Mouse (Mus musculus) brain, embryonic 14.5 days (tissue): ENCODE measurements around the gene 9430007A20Rik. TPM values are rescaled to one million over a fixed set of nuclear protein-coding genes. Genes with fewer than 3 reads are reported as not detected.
"Not testable (repeated sequence)": the region's sequence is repeated elsewhere in the genome, so short reads cannot be mapped to it uniquely, and the experiment has no call there.

Source experiments
- DNase-seq: peaks from one replicate; pipeline ENCODE4 v3.0.0-alpha.2; 2011; ENCODE audit warnings: low read depth
- CTCF ChIP-seq: fragments of 200-500 bp; IDR thresholded peaks from 2 replicates; pipeline ENCODE4 v1.5.1; 2012; ENCODE audit warnings: inconsistent platforms, mild to moderate bottlenecking, moderate library complexity, borderline replicate concordance; ENCODE audit not compliant: insufficient read depth, insufficient read length; ENCODE audit errors: extremely low read depth
- POLR2A ChIP-seq: fragments of 200-500 bp; IDR thresholded peaks from 2 replicates; pipeline ENCODE4 v1.6.1; 2012; ENCODE audit warnings: mild to moderate bottlenecking, inconsistent platforms, borderline replicate concordance; ENCODE audit not compliant: poor library complexity, insufficient read depth, insufficient read length, severe bottlenecking; ENCODE audit errors: extremely low read depth
- polyA plus RNA-seq: library from polyadenylated mRNA; depleted of rRNA; stranded (reverse); fragments of >200 nt; gene quantifications from 2 replicates; pipeline ENCODE4 v1.2.3, GENCODE M21; 2012; rRNA removed

9430007A20Rik gene
- polyA plus RNA-seq = not detected in 2 replicates

GRCm38 (mm10) chr4:144519522-144519921 is at the start of gene 9430007A20Rik:
Gene 9430007A20Rik, plus strand, starts transcription at chr4:144519822.
- no peak for DNase-seq
- TF ChIP-seq POLR2A (no peak), CTCF (no peak)

- TF ChIP-seq CTCF (no peak), POLR2A (no peak)
- no peak for DNase-seq
Measured at GRCm38 (mm10) chr4:144493331-144493730, 26.3 kb upstream of the 9430007A20Rik start.

GRCm38 (mm10) chr4:144506518-144506917 is 13.1 kb upstream of the 9430007A20Rik start:
- TF ChIP-seq POLR2A (no peak), CTCF (no peak)
- no peak for DNase-seq

GRCm38 (mm10) chr4:144544689-144545088 is 25.1 kb downstream of the 9430007A20Rik start:
- TF ChIP-seq POLR2A (no peak), CTCF (no peak)
- no peak for DNase-seq

- not testable (repeated sequence) for DNase-seq
Measured at GRCm38 (mm10) chr4:144545339-144545738, 25.7 kb downstream of the 9430007A20Rik start.

- TF ChIP-seq CTCF = no peak
- no peak for TF ChIP-seq POLR2A
- DNase-seq = no peak
Measured at GRCm38 (mm10) chr4:144551156-144551555, 31.5 kb downstream of the 9430007A20Rik start.

GRCm38 (mm10) chr4:144559792-144560191 is 40.2 kb downstream of the 9430007A20Rik start:
- DNase-seq = no peak
- TF ChIP-seq POLR2A (no peak), CTCF (no peak)

GRCm38 (mm10) chr4:144561205-144561604 is 41.6 kb downstream of the 9430007A20Rik start:
- TF ChIP-seq POLR2A (no peak), CTCF (no peak)
- DNase-seq = no peak

GRCm38 (mm10) chr4:144565034-144565433 is 45.4 kb downstream of the 9430007A20Rik start, which contains the start of gene Gm13124:
Gene Gm13124, minus strand, starts transcription at chr4:144565134.
- no peak for DNase-seq
- TF ChIP-seq CTCF (no peak), POLR2A (no peak)

GRCm38 (mm10) chr4:144567752-144568151 is 48.1 kb downstream of the 9430007A20Rik start:
- DNase-seq = no peak
- TF ChIP-seq CTCF = no peak

Other genes starting within 250 kb of the 9430007A20Rik start
- gene Pramel5, start 239.3 kb upstream of the 9430007A20Rik start, polyA plus RNA-seq = not detected in 2 replicates
- gene Gm13128, start 189.6 kb upstream of the 9430007A20Rik start, polyA plus RNA-seq = not detected in 2 replicates
- gene Gm13119, start 161.9 kb upstream of the 9430007A20Rik start, polyA plus RNA-seq = not detected in 2 replicates
- not detected in 2 replicates for gene Pramef20, start 141.9 kb upstream of the 9430007A20Rik start, polyA plus RNA-seq
- gene Pramef12, start 111.4 kb upstream of the 9430007A20Rik start, polyA plus RNA-seq = 0.04 and 0.05 TPM in 2 replicates
- gene 1700012P22Rik, start 81.0 kb upstream of the 9430007A20Rik start, polyA plus RNA-seq = 0.08 TPM in 1 of 2 replicates, not detected in the other
- gene Gm9944, start 66.5 kb upstream of the 9430007A20Rik start, polyA plus RNA-seq = not detected in 2 replicates
- not detected in 2 replicates for gene Aadacl3, start 56.1 kb upstream of the 9430007A20Rik start, polyA plus RNA-seq
- not detected in 2 replicates for gene Gm13124, start 45.3 kb downstream of the 9430007A20Rik start, polyA plus RNA-seq
- not detected in 2 replicates for gene Aadacl4, start 93.9 kb downstream of the 9430007A20Rik start, polyA plus RNA-seq
- gene Gm436, start 166.5 kb downstream of the 9430007A20Rik start, polyA plus RNA-seq = not detected in 2 replicates
- not detected in 2 replicates for gene Gm13178, start 201.6 kb downstream of the 9430007A20Rik start, polyA plus RNA-seq